Mouse (Mus musculus): ENCODE measurements around the gene Retreg3. TPM values are rescaled to one million over a fixed set of nuclear protein-coding genes. Genes with fewer than 3 reads are reported as not detected.

Gene Retreg3
- 16.2 TPM in 2 replicates for polyA plus RNA-seq (2015; fragmentation: Nextera tagmentation; extraction: Ambion mirVana)

DNA sequence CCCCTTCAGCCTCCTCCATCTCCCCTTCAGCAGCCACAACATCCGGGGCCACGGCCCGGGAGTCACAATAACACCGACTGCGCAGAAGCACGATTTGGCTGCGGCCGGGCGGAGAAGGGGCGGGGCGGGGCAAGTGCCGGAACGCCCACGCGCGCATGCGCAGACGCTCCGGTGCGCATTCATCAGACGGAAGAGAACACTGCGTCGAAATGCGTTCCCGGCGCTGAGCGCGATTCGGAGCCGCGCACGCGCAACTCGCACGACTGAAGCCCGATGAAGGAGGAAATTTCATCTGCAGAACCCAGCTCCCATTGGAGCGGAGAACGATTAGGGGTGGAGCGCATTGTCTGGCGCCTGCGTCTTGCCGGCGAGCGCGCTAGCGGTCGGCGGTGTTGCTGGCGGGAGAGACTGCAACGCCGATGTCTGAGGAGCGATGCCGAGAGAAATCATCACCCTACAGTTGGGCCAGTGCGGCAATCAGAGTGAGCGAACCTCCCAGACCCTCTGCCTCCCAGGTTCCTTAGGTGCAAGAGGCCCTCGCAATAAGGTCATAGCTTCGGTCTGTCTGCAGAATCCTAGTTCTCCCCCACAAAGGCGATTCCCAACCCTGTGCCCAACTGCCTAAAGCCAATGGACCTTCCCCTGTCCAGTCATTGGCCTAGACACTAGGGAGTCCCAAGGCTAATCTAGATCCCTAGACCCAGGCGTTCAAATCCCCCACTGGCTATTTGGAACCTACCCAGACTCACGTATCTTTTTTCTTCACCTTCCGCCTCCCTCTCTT lies at the start of gene Retreg3, which contains the start of gene Tubg1:
Gene Retreg3 (minus strand): TSS at position 133 of the 784 bp plus-strand sequence.
Gene Tubg1 (plus strand): TSS at position 178 of the 784 bp plus-strand sequence.

DNA sequence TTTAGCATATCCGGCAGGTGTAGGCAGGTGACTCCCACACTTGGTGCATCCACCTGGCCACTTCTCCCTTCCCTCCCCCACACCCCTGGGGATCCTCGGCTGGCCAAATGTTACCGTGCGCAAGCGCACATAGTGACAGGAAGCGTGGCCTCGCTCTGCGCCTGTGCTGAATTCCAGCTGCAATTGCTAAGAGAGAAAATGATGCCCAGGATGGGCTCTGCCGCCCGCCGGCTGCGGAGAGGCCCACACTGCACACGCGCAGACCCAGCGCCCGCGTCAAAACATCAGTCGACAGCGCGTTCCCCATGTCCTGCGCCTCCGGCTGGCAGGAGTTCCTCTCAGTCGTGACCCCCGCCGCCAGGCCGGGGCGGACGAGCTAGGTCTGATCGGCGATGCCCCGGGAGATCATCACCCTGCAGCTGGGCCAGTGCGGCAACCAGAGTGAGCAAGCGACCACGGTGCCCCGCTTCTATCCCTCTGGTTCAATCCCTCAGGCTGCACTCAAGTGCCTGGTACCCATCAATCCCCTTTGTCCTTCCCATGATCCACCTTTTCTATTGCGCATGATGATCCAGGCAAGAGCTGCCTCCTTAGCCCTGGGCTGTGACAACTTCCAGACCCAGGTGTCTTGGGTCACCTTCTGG lies 36.2 kb upstream of the Retreg3 start, which contains the start of gene Tubg2:
Gene Tubg2 (plus strand): TSS at position 180 of the 644 bp plus-strand sequence.

DNA sequence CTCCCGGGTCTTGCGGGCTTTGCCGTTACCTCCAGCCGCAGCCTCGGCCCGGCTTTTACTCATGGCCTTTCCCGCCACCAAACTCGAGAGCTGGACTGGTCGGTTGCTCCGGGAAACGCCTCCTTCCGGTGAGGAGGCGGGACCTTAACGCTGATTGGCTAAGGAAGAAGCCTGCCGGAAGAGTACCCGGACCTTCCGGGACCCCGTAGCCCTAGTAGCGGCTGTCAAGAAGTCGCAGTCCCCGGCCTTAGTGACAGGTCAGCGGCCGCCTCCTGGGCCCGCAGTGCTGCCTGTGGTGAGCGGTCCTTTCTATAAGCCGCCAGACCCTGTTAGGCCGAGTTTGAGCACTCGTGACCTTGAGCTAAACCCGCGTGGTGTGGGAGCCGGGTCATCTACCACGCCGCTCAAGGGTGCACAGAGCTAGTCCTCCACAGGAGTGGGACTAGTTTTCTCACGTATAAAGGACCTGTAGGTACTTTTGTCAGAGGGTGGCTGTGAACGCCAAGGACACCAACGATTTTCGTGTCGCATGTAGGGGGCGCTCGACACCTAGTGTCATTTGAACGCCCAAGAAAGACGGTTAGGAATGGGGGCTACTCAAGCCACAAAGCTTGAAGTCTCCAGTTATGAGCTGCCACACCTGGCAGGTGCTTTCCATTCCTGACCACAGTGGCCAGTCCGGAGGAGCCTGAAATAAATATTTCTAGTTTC lies 24.2 kb downstream of the Retreg3 start, which contains the start of gene Psmc3ip:
Gene Psmc3ip (minus strand): TSS at position 123 of the 711 bp plus-strand sequence.

DNA sequence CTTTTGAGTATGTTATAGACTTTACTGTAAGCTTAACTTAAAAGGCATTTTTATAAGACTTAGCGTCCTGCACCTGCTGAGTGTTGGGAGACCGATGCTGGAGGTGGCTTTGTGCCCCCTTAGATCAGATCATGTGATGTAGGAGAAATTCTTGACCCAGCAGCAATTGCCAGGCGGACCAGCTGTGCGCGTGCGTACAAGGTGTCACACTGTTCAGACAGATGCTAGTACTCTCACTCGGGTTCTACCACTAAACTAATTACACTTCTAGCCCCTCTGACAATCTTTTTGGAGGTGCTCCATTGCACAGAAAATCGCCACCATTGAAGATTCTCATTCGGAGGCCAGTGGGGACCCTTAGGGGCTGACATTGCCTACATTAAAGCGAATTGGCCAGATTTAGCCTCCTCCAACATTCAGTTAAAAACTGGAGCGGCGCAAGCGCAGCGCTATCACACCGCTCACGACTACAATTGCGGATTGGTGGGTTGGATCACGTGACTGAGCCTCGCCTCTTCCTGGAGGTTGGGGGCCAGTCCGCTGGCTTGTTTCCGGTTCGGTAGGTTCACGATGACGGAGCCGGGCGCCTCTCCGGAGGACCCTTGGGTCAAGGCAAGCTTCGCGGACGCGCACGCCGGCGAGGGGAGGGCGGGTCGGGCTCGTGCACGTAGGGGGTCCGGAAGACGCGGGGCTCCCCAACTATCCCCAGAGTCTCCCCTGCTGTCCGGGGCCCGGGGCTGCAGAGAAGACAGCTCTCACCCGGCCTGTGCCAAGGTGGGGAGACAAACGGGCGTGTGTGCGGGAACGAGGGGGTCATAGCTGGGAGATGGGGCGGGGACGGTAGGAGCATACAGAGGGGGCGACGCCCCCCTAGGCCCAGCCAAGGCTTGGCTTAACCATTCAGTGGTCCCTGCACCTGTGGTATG lies 32.7 kb downstream of the Retreg3 start, which contains the start of gene Mlx:
Gene Mlx (plus strand): TSS at position 522 of the 926 bp plus-strand sequence.

DNA sequence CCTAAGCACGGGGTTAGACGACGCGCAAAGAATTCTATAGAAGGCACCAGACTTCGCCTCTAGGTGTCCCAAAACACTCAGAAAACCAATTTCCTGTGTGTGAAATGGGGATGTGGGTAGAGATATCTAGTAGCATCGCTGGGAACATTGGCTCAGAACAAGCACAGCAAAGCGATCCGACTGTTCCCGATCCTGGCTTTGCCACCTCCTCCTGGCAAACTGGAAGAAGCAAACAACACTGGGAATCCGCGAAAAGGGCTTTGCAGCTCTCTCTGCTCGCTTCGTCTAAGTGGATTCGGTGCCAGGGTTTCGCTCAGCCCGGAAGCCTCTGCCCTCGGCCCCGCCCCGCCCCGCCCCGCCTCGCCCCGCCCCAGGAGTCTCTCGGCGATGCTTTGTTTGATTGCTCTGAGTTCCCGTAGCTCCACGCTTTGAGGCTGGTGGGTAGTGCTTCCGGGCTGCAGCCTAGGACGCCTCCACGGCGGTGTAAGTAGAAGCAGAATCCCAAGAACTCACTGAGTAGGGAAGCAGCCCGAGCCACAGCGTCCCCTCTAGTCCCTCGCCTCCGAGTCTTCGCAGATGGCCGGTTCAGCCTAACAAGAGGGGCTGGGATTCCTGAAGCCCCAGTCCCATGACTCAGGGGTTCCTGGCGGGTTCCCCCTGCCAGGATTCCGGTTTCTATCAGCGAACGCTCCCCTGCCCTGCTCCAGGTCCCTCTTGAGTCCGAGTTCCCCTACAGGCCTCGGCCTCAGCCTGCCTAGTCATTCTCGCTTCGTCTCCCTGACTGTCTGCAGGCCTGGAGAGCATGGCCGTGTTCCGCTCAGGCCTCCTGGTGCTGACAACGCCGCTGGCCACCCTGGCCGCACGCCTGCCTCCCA lies 37.2 kb downstream of the Retreg3 start, which contains the start of gene Coasy:
Gene Coasy (plus strand): TSS at position 358 of the 875 bp plus-strand sequence.

DNA sequence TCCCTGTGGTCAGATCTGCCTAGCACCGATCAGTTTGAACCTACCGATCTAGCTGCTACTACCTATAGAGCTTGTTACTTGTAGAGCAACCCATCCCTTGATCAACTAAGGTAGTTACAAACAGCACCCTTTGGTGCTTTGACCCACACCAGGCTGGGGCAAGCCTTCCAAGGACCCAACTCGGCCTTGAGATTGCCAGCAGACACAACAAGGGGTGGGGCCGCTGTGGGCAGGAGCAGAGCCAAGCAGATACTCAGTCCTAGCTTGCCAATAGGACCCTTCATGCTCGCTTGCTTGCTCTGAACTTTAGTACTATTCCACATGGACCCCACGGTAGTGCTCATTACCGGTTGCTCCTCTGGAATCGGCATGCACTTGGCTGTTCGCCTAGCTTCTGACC lies 41.6 kb downstream of the Retreg3 start, which contains the start of gene Hsd17b1:
Gene Hsd17b1 (plus strand): TSS at position 291 of the 400 bp plus-strand sequence.

DNA sequence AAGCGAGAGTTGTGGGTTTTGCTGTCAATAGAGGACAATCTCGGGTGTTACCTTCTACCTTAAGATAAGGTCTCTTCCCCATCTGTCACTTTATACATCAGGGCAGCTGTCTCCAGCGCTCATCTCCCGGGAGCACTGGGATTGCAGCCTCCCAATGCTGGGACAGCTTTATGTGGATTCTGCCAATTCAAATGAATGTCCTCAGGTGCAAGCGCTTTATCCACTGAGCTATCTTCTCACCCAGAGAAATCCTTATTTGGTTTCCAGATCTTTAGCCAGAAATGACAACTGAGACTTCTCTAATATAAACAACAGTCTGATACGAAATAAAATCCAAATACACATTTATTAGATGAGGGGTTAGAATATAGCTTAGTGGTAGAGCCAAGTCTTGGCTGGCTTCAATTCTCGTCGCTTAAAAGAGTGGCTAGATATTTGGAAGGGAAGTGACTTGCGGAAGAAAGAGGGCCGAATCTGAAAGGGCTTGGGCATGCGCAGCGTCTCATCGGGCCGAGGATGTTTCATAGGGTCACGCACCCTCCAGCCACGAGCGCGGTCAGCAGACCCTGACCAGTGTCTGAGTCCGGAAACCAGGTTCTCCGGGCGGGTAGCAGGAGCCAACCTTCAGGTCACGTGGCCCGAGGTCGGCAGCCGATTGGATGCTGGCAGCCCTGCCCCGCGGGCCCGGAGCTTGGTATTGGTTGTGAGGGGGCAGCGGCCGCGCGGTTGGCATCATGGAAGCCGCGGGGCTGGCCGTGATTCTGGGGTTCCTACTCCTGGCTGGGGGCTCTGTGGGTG lies 50.1 kb downstream of the Retreg3 start, which contains the start of gene Naglu:
Gene Naglu (plus strand): TSS at position 622 of the 798 bp plus-strand sequence.

Small RNA genes lying within 50 kb of the gene (microRNA-seq; reads per million reads assigned to microRNA genes)
- not detected for gene Gm27626

Other genes starting within 250 kb of the Retreg3 start
- 90.7 and 115 TPM in 2 replicates for gene Stat3, start 180.4 kb downstream of the Retreg3 start, polyA plus RNA-seq (2015; fragmentation: Nextera tagmentation; extraction: Ambion mirVana)
- gene Cavin1, start 149.0 kb downstream of the Retreg3 start, polyA plus RNA-seq (2015; fragmentation: Nextera tagmentation; extraction: Ambion mirVana) = 779 and 981 TPM in 2 replicates
- gene Atp6v0a1, start 110.4 kb downstream of the Retreg3 start, polyA plus RNA-seq (2015; fragmentation: Nextera tagmentation; extraction: Ambion mirVana) = 51.3 and 56.7 TPM in 2 replicates
- 16.3 and 19.0 TPM in 2 replicates for gene Naglu, start 49.9 kb downstream of the Retreg3 start, polyA plus RNA-seq (2015; fragmentation: Nextera tagmentation; extraction: Ambion mirVana)
- 0.16 TPM in 1 of 2 replicates, not detected in the other for gene Hsd17b1, start 41.5 kb downstream of the Retreg3 start, polyA plus RNA-seq (2015; fragmentation: Nextera tagmentation; extraction: Ambion mirVana)
- 18.1 and 18.4 TPM in 2 replicates for gene Coasy, start 37.3 kb downstream of the Retreg3 start, polyA plus RNA-seq (2015; fragmentation: Nextera tagmentation; extraction: Ambion mirVana)
- 21.3 and 26.0 TPM in 2 replicates for gene Mlx, start 32.6 kb downstream of the Retreg3 start, polyA plus RNA-seq (2015; fragmentation: Nextera tagmentation; extraction: Ambion mirVana)
- 9.1 and 9.5 TPM in 2 replicates for gene Psmc3ip, start 24.5 kb downstream of the Retreg3 start, polyA plus RNA-seq (2015; fragmentation: Nextera tagmentation; extraction: Ambion mirVana)
- 29.7 and 31.9 TPM in 2 replicates for gene Tubg1, start within 50 bp of the Retreg3 start, polyA plus RNA-seq (2015; fragmentation: Nextera tagmentation; extraction: Ambion mirVana)
- gene Tubg2, start 36.0 kb upstream of the Retreg3 start, polyA plus RNA-seq (2015; fragmentation: Nextera tagmentation; extraction: Ambion mirVana) = 3.0 and 3.1 TPM in 2 replicates
- 1.3 TPM in 2 replicates for gene Cntnap1, start 50.6 kb upstream of the Retreg3 start, polyA plus RNA-seq (2015; fragmentation: Nextera tagmentation; extraction: Ambion mirVana)
- gene Plekhh3, start 51.5 kb upstream of the Retreg3 start, polyA plus RNA-seq (2015; fragmentation: Nextera tagmentation; extraction: Ambion mirVana) = 14.0 and 14.4 TPM in 2 replicates
- gene Ccr10, start 55.5 kb upstream of the Retreg3 start, polyA plus RNA-seq (2015; fragmentation: Nextera tagmentation; extraction: Ambion mirVana) = 0.14 and 0.24 TPM in 2 replicates
- 10.8 and 11.8 TPM in 2 replicates for gene Ezh1, start 106.6 kb upstream of the Retreg3 start, polyA plus RNA-seq (2015; fragmentation: Nextera tagmentation; extraction: Ambion mirVana)
- gene Ramp2, start 126.1 kb upstream of the Retreg3 start, polyA plus RNA-seq (2015; fragmentation: Nextera tagmentation; extraction: Ambion mirVana) = 49.3 and 59.1 TPM in 2 replicates
- gene Vps25, start 133.8 kb upstream of the Retreg3 start, polyA plus RNA-seq (2015; fragmentation: Nextera tagmentation; extraction: Ambion mirVana) = 102 and 109 TPM in 2 replicates
- 1.3 and 2.3 TPM in 2 replicates for gene Wnk4, start 140.7 kb upstream of the Retreg3 start, polyA plus RNA-seq (2015; fragmentation: Nextera tagmentation; extraction: Ambion mirVana)
- gene Cntd1, start 159.1 kb upstream of the Retreg3 start, polyA plus RNA-seq (2015; fragmentation: Nextera tagmentation; extraction: Ambion mirVana) = 0.35 and 0.41 TPM in 2 replicates
- 170 and 173 TPM in 2 replicates for gene Coa3, start 159.2 kb upstream of the Retreg3 start, polyA plus RNA-seq (2015; fragmentation: Nextera tagmentation; extraction: Ambion mirVana)
- 107 and 110 TPM in 2 replicates for gene Becn1, start 182.4 kb upstream of the Retreg3 start, polyA plus RNA-seq (2015; fragmentation: Nextera tagmentation; extraction: Ambion mirVana)
- gene Psme3, start 196.3 kb upstream of the Retreg3 start, polyA plus RNA-seq (2015; fragmentation: Nextera tagmentation; extraction: Ambion mirVana) = 61.2 and 66.0 TPM in 2 replicates
- gene Aoc2, start 205.2 kb upstream of the Retreg3 start, polyA plus RNA-seq (2015; fragmentation: Nextera tagmentation; extraction: Ambion mirVana) = 0.31 and 0.41 TPM in 2 replicates
- gene Aoc3, start 210.7 kb upstream of the Retreg3 start, polyA plus RNA-seq (2015; fragmentation: Nextera tagmentation; extraction: Ambion mirVana) = 16.2 and 16.9 TPM in 2 replicates
- 0.23 TPM in 2 replicates for gene G6pc, start 247.7 kb upstream of the Retreg3 start, polyA plus RNA-seq (2015; fragmentation: Nextera tagmentation; extraction: Ambion mirVana)

Data from urinary bladder, postnatal 0 days (tissue).